In the genomic region with DNA sequence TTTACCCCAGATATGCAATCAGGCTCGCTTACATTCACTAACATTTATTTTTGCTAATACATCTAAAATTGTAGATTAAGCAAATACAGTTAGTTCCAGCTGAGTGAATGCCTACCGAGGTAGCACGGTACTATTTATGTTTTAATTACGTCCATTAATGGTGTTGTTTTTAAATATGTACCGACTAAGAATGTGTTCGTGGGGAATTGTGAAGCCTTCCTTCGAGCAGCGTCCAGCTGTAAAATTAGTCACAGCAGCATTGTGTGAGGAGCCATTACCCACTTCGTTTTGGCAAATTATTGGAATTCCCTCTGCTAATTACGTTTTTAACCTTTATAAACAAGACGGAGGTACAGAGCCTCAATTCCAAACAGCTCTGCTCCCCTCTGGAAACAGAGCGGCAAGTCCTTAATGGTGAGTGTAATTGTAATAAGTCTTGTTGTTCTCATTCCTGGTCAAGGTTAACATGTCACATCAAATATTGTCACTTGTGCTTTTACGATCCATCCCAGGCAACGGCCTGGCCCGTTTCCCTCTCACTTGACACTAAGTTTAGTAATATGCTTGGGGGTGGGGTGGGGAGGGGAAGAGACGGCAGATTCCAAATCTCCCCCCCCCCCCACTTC, we compare ENCODE assay signal across 14 mouse cellular contexts.
A peak's percentile ranks its signal among the peaks of the same experiment; 100 is the strongest.
DNase-seq lines count a peak whose midpoint lies in the region; ATAC-seq and TF ChIP-seq lines count a peak whose summit lies in the region.
"Had no signal": no experiment of that assay in that cellular context is flagged by ENCODE, and none has a peak within 500 bp of the region (broad histone marks: within the 10 kb centered on the region; RNA-seq: fewer than 3 reads in every experiment).

No protein-coding gene starts in this region.

- no peak for TF ChIP-seq CTCF in hindbrain, postnatal 0 days (IDR thresholded peaks at IDR 0.05; ENCODE audit: low read depth)

- H3K9me3 ChIP-seq in midbrain, embryonic 13.5 days, result no peaks in the 10 kb centered on the region
- H3K9me3 ChIP-seq in midbrain, embryonic 11.5 days (ENCODE audit: control insufficient read depth, low read length), result no peaks in the 10 kb centered on the region
- no peaks in the 10 kb centered on the region for H3K9me3 ChIP-seq in hindbrain, postnatal 0 days (ENCODE audit: low read length)
- H3K9me3 ChIP-seq in liver, embryonic 11.5 days (ENCODE audit: control insufficient read depth, low read length), result no peaks in the 10 kb centered on the region

- H3K4me3 ChIP-seq in midbrain, embryonic 13.5 days (replicated peaks), result no peak overlapping the region
- no peak overlapping the region for H3K4me3 ChIP-seq in midbrain, embryonic 11.5 days (ENCODE audit: low read depth, low read length)
- no peak overlapping the region for H3K4me3 ChIP-seq in hindbrain, postnatal 0 days (ENCODE audit: low read length)
- H3K4me3 ChIP-seq in liver, embryonic 11.5 days (ENCODE audit: low read depth, low read length), result no peak overlapping the region

- H3K36me3 ChIP-seq in midbrain, embryonic 13.5 days, result no peaks in the 10 kb centered on the region
- H3K36me3 ChIP-seq in midbrain, embryonic 11.5 days (ENCODE audit: control insufficient read depth, insufficient read depth, low read length), result no peaks in the 10 kb centered on the region
- no peaks in the 10 kb centered on the region for H3K36me3 ChIP-seq in hindbrain, postnatal 0 days (ENCODE audit: insufficient read depth, low read length)
- no peaks in the 10 kb centered on the region for H3K36me3 ChIP-seq in liver, embryonic 11.5 days (ENCODE audit: control insufficient read depth, insufficient read depth, low read length)

- intact Hi-C loops in heart, postnatal 36 days (cut with DNase I), result loop anchor here (5.0 kb wide), 1 partner anchor 793 kb away; no protein-coding TSS in a partner anchor

- no peak overlapping the region for H3K9ac ChIP-seq in midbrain, embryonic 13.5 days (replicated peaks)
- H3K9ac ChIP-seq in midbrain, embryonic 11.5 days (ENCODE audit: low read length), result no peak overlapping the region
- no peak overlapping the region for H3K9ac ChIP-seq in hindbrain, postnatal 0 days (replicated peaks; ENCODE audit: low read length)
- no peak overlapping the region for H3K9ac ChIP-seq in liver, embryonic 11.5 days (ENCODE audit: low read depth, low read length)
- H3K9ac ChIP-seq: liver, postnatal 0 days had no signal

- H3K27ac ChIP-seq in midbrain, embryonic 13.5 days, result peak overlapping the region; percentile 36; the same call in 1 of the 2 replicates
- no peak overlapping the region for H3K27ac ChIP-seq in midbrain, embryonic 11.5 days (ENCODE audit: low read depth, low read length)
- H3K27ac ChIP-seq in hindbrain, postnatal 0 days, result no peak overlapping the region
- H3K27ac ChIP-seq in liver, embryonic 11.5 days (ENCODE audit: low read depth, low read length), result no peak overlapping the region

- no peak for ATAC-seq in midbrain, embryonic 13.5 days
- no peak for ATAC-seq in midbrain, embryonic 11.5 days (ENCODE audit: low FRiP score)
- no peak for ATAC-seq in hindbrain, postnatal 0 days
- ATAC-seq in liver, embryonic 11.5 days (replicated peaks; ENCODE audit: low FRiP score), result no peak
- ATAC-seq: liver, postnatal 0 days had no signal

- peaks cover 32% of the 10 kb centered on the region for H3K4me1 ChIP-seq in midbrain, embryonic 13.5 days (replicated peaks)
- H3K4me1 ChIP-seq in midbrain, embryonic 11.5 days (ENCODE audit: control insufficient read depth, insufficient read depth, low read length), result no peaks in the 10 kb centered on the region; the same call in 1 of the 2 replicates
- no peaks in the 10 kb centered on the region for H3K4me1 ChIP-seq in hindbrain, postnatal 0 days (ENCODE audit: insufficient read depth, low read length)
- no peaks in the 10 kb centered on the region for H3K4me1 ChIP-seq in liver, embryonic 11.5 days (replicated peaks; ENCODE audit: control insufficient read depth, insufficient read depth, low read length)

- H3K27me3 ChIP-seq in midbrain, embryonic 13.5 days, result peaks cover 7% of the 10 kb centered on the region; the same call in 1 of the 2 replicates
- H3K27me3 ChIP-seq in midbrain, embryonic 11.5 days (ENCODE audit: control insufficient read depth, insufficient read depth, low read length), result no peaks in the 10 kb centered on the region
- no peaks in the 10 kb centered on the region for H3K27me3 ChIP-seq in hindbrain, postnatal 0 days (ENCODE audit: insufficient read depth, low read length)
- no peaks in the 10 kb centered on the region for H3K27me3 ChIP-seq in liver, embryonic 11.5 days (replicated peaks; ENCODE audit: control insufficient read depth, insufficient read depth, low read length)

- H3K4me2 ChIP-seq in midbrain, embryonic 13.5 days (replicated peaks), result peak overlapping the region; percentile 45
- no peak overlapping the region for H3K4me2 ChIP-seq in midbrain, embryonic 11.5 days
- peak overlapping the region; percentile 35 for H3K4me2 ChIP-seq in hindbrain, postnatal 0 days (ENCODE audit: low read depth, low read length)
- H3K4me2 ChIP-seq in liver, embryonic 11.5 days, result no peak overlapping the region

- 48% methylated on average over 16 of the region's 16 CpGs for WGBS in midbrain, embryonic 13.5 days
- 71% methylated on average over 16 of the region's 16 CpGs for WGBS in midbrain, embryonic 11.5 days
- 26% methylated on average over 16 of the region's 16 CpGs for WGBS in hindbrain, postnatal 0 days
- 71% methylated on average over 16 of the region's 16 CpGs for WGBS in liver, embryonic 11.5 days

- peak; percentile 46 for DNase-seq in heart, adult 11 months
- DNase-seq in heart, postnatal 36 days, result no peak
- no peak for DNase-seq in midbrain, embryonic 11.5 days (ENCODE audit: low spot score, missing footprints)
- DNase-seq in hindbrain, postnatal 0 days (ENCODE audit: low spot score), result peak; percentile 11
- DNase-seq in liver, embryonic 11.5 days (ENCODE audit: low spot score), result no peak
- DNase-seq in urinary bladder, postnatal 10 days (ENCODE audit: low spot score), result no peak
- DNase-seq in right cerebral cortex, adult 18-20 months, result no peak
- DNase-seq: adrenal gland, postnatal 14 days; B cell, adult 2 months; cerebellum, adult 11-12 months; gastrocnemius, postnatal 25 days; kidney, adult 8-10 months; liver, postnatal 0 days had no signal

Comparison
In these comparisons a context has a peak if more than half of its experiments do, and no peak if none do; other contexts are left out.
1. DNase-seq: peak in heart, adult 11 months (single experiment) and hindbrain, postnatal 0 days (single experiment); none in heart, postnatal 36 days (0 of 2), midbrain, embryonic 11.5 days (single experiment), liver, embryonic 11.5 days (single experiment), urinary bladder, postnatal 10 days (single experiment) and right cerebral cortex, adult 18-20 months (single experiment).
2. H3K4me2 ChIP-seq: peak in midbrain, embryonic 13.5 days (single experiment) and hindbrain, postnatal 0 days (single experiment); none in midbrain, embryonic 11.5 days (single experiment) and liver, embryonic 11.5 days (single experiment).